Mouse (Mus musculus): Measurements from ENCODE around the gene Ccdc102a. TPM values are rescaled to one million over a fixed set of nuclear protein-coding genes. Genes with fewer than 3 reads are reported as not detected.

Gene Ccdc102a
- total RNA-seq, 4 experiments from 2014 or later, result 1.0 to 2.6 (median 1.4) TPM

Other genes starting within 250 kb of the Ccdc102a start
- gene Pllp, start 221.8 kb downstream of the Ccdc102a start, total RNA-seq (2022), result 10 to 100 TPM; 29.6 to 61.0 (median 49.6) TPM
- gene Ccl22, start 172.5 kb downstream of the Ccdc102a start, total RNA-seq (2022), result under 1 TPM in 2 of 4 experiments, not detected in 2; 0.33 to 0.40 TPM
- 100 to 1,000 TPM; 333 to 386 (median 359) TPM for gene Cx3cl1, start 146.1 kb downstream of the Ccdc102a start, total RNA-seq (2022)
- gene Ccl17, start 107.6 kb downstream of the Ccdc102a start, total RNA-seq (2022), result 10 to 100 TPM in 1 of 4 experiments, 1 to 10 TPM in 3; 3.7 to 10.8 (median 6.9) TPM
- gene Coq9, start 79.8 kb downstream of the Ccdc102a start, total RNA-seq (2022), result 10 to 100 TPM; 83.6 to 98.9 (median 87.1) TPM
- 10 to 100 TPM; 62.0 to 88.0 (median 71.0) TPM for gene Ciapin1, start 79.7 kb downstream of the Ccdc102a start, total RNA-seq (2022)
- 10 to 100 TPM; 62.9 to 80.4 (median 72.9) TPM for gene Polr2c, start 60.6 kb downstream of the Ccdc102a start, total RNA-seq (2022)
- gene Dok4, start 41.8 kb downstream of the Ccdc102a start, total RNA-seq (2022), result 10 to 100 TPM; 18.1 to 22.7 (median 19.8) TPM
- gene Adgrg5, start 5.6 kb upstream of the Ccdc102a start, total RNA-seq (2022), result under 1 TPM in 2 of 4 experiments, not detected in 2; 0.73 to 0.85 TPM
- gene Adgrg1, start 56.7 kb upstream of the Ccdc102a start, total RNA-seq (2022), result 10 to 100 TPM; 81.5 to 97.4 (median 90.2) TPM
- gene Adgrg3, start 99.6 kb upstream of the Ccdc102a start, total RNA-seq (2022), result under 1 TPM in 3 of 4 experiments, not detected in 1; 0.20 to 0.47 (median 0.27) TPM
- gene Drc7, start 137.0 kb upstream of the Ccdc102a start, total RNA-seq (2022), result 1 to 10 TPM; 1.7 to 3.6 (median 1.8) TPM
- gene Katnb1, start 163.1 kb upstream of the Ccdc102a start, total RNA-seq (2022), result 10 to 100 TPM; 41.0 to 47.8 (median 43.0) TPM